Mouse (Mus musculus) kidney, postnatal 0 days (tissue): ENCODE data around the gene Hdac10. TPM values are rescaled to one million over a fixed set of nuclear protein-coding genes. Genes with fewer than 3 reads are reported as not detected.
A peak's percentile ranks its signal among the peaks of the same experiment; 100 is the strongest.

ENCODE experiments used
- ATAC-seq: fragments of 200-750 bp; cut with Nextera tagmentation; replicated peaks from 2 replicates; pipeline ENCODE4 v1.8.0; 2017; ENCODE audit warnings: low read depth, moderate number of reproducible peaks, moderate TSS enrichment, moderate library complexity; ENCODE audit not compliant: low FRiP score
- DNase-seq: peaks from one replicate; pipeline ENCODE4 v3.0.0-alpha.2; 2016; ENCODE audit warnings: low spot score
- H3K27ac ChIP-seq: fragments of 300-500 bp; sonication (generic); 2 replicates; pipeline ENCODE4 v1.5.1; 2014; ENCODE audit warnings: mild to moderate bottlenecking
- H3K27me3 ChIP-seq: fragments of 300-500 bp; sonication (generic); 2 replicates; pipeline ENCODE4 v1.6.1; 2014; ENCODE audit warnings: low read length, mixed read lengths; ENCODE audit not compliant: insufficient read depth
- H3K36me3 ChIP-seq: fragments of 300-500 bp; sonication (generic); 2 replicates; pipeline ENCODE4 v1.6.1; 2014; ENCODE audit warnings: low read length, mixed read lengths; ENCODE audit not compliant: insufficient read depth
- H3K4me1 ChIP-seq: fragments of 300-500 bp; sonication (generic); replicated peaks from 2 replicates; pipeline ENCODE4 v1.6.1; 2014; ENCODE audit warnings: antibody characterized with exemption, low read length, mixed read lengths; ENCODE audit not compliant: insufficient read depth
- H3K4me2 ChIP-seq: fragments of 300-500 bp; sonication (generic); 2 replicates; pipeline ENCODE4 v1.6.1; 2014; ENCODE audit warnings: mild to moderate bottlenecking, low read length, moderate library complexity, mixed read lengths
- H3K4me3 ChIP-seq: fragments of 300-500 bp; sonication (generic); replicated peaks from 2 replicates; pipeline ENCODE4 v1.5.1; 2014; ENCODE audit warnings: low read depth, low read length
- H3K9ac ChIP-seq: fragments of 300-500 bp; sonication (generic); 2 replicates; pipeline ENCODE4 v1.6.1; 2014; ENCODE audit warnings: low read depth, low read length
- H3K9me3 ChIP-seq: fragments of 300-500 bp; sonication (generic); replicated peaks from 2 replicates; pipeline ENCODE4 v1.6.1; 2016; ENCODE audit warnings: low read length, inconsistent platforms, mixed read lengths
- CTCF ChIP-seq: IDR thresholded peaks from 2 replicates; pipeline ENCODE4 v1.5.1; 2016; ENCODE audit warnings: antibody characterized with exemption, low read depth, mild to moderate bottlenecking, moderate library complexity
- WGBS: fragments of 180-500 bp; shearing (Covaris S2); extraction: QIAGEN DNeasy Blood & Tissue Kit; methylation state at CpG from one replicate; pipeline ENCODE4 v1.1.7; 2014; 5-methylcytosine and 5-hydroxymethylcytosine counted together
- polyA plus RNA-seq: library from polyadenylated mRNA; unstranded; fragments of >200 nt; fragmentation: Nextera tagmentation; extraction: Ambion mirVana; gene quantifications from 2 replicates; pipeline ENCODE4 v1.2.1, GENCODE M21; 2015

Hdac10 gene
- polyA plus RNA-seq, 1 experiment from 2014 or later: 13.2 TPM

DNA sequence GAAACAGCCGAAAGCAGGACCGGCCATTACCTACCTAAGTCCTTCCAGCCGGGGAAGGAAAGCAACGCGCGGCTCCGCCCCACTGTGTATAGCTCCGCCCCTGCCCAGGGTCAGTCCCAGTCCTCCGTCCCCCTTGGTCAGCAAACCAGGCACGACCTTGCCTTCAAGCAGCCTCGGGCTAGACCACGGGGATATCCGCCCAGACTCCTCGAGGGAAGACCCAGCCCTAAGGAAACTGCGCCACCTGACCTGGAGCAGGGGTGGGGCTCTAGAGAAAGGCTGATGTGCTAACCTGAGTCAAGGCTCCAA is 45.4 kb upstream of the Hdac10 start:
- H3K27ac ChIP-seq: peak overlapping the region; percentile 84
- H3K9ac ChIP-seq: peak overlapping the region; percentile 75
- ATAC-seq: peak; percentile 75
- H3K4me1 ChIP-seq: peaks cover 85% of the 10 kb centered on the region
- no peaks in the 10 kb centered on the region for H3K36me3 ChIP-seq
- peak; percentile 80 for DNase-seq
- H3K4me2 ChIP-seq: peak overlapping the region; percentile 100
- no peaks in the 10 kb centered on the region for H3K9me3 ChIP-seq
- no peaks in the 10 kb centered on the region for H3K27me3 ChIP-seq
- 4% methylated on average over 15 of the region's 15 CpGs for WGBS
- TF ChIP-seq CTCF: no peak
- H3K4me3 ChIP-seq: peak overlapping the region; percentile 50

DNA sequence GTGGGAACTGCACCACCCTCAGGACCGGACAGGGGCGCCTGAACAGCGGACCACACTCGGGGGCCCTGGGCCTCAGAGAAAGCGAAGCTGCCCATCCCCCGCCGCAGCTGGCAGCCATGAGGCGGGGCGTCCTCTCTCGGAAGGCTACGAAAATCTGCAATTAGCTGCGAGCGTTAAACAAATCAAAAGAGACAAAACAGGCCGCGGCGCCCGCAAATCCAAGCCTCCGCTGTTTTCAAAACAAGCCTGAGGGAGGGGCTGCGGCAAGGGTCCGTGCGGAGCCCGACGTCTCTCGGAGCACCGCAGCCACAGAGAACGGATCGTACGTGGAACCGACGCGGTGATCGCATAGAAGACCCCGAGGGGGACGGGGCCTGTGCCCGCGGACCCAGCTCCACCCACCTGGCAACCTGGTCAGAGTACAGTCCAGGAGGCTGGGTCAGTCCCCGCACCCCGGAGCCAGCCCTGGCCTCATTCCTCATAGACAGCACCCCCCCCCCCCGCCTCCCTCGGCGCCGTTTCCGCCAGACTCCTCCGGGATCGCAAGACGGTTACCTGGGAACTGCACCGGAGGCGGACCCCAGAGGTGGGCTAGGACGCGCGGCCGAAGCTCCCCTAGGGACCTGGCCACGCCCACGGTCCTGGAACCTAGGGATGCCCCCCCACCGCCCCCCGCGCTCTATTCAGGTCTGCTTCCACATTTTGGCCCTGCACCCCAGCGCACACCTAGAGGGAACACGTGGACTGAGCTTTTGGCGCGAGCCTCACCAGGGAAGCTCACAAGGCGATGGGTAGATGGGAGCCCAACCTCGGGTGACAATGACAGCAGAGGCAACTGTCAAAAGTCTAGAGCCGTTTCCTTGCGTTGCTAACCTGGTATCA is 44.8 kb upstream of the Hdac10 start:
- Histone ChIP-seq H3K27me3 (no peaks in the 10 kb centered on the region), H3K4me3 (peak overlapping the region; percentile 50), H3K4me1 (peaks cover 83% of the 10 kb centered on the region), H3K27ac (peak overlapping the region; percentile 84), H3K4me2 (peak overlapping the region; percentile 100), H3K9me3 (no peaks in the 10 kb centered on the region), H3K9ac (peak overlapping the region; percentile 75), H3K36me3 (0 out of 2 replicates have a peak, but pooled peaks cover 2% of the 10 kb centered on the region)
- peak; percentile 61 for DNase-seq
- 1% methylated on average over 62 of the region's 65 CpGs for WGBS
- ATAC-seq: peak; percentile 40
- TF ChIP-seq CTCF: no peak

DNA sequence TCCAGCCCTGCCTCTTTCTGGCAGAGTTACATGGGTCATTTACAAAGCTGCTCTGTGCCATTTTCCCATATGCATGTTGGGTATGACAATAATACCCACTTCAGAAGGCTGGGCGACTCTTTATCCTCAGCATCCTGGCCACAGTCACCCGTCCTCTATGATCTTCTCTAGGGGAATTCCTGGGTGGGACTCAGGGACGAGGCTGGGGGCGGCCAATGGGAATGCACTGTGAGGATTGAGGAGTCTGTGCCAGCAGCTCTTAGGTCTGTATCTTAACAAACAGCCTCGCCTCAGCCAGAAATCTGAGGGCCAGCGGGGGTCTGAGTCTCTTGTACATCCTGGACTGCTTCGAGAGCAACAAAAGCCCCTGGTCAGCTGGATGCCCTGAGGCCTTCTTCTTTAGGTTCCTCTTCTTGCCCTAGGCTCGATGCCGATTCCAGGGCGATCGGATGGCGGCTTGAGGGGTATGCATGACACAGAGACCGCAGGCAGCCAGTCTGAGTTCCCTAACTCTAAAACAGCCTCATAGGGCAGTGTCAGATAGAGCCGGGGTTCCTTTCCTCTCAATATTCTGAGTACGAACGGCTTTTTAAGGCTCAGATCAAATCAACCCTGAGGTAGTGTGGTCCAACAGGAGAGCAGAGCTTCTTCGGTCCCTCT is 43.9 kb upstream of the Hdac10 start:
- no peak for TF ChIP-seq CTCF
- Histone ChIP-seq H3K4me3 (peak overlapping the region; percentile 50), H3K27me3 (no peaks in the 10 kb centered on the region), H3K27ac (peak overlapping the region; percentile 84; the same call in 1 of the 2 replicates), H3K9me3 (no peaks in the 10 kb centered on the region), H3K4me2 (peak overlapping the region; percentile 100), H3K36me3 (peaks cover 11% of the 10 kb centered on the region; the same call in 1 of the 2 replicates), H3K4me1 (peaks cover 75% of the 10 kb centered on the region), H3K9ac (peak overlapping the region; percentile 75)
- WGBS: 51% methylated on average over 17 of the region's 17 CpGs
- DNase-seq (no peak), ATAC-seq (no peak)

DNA sequence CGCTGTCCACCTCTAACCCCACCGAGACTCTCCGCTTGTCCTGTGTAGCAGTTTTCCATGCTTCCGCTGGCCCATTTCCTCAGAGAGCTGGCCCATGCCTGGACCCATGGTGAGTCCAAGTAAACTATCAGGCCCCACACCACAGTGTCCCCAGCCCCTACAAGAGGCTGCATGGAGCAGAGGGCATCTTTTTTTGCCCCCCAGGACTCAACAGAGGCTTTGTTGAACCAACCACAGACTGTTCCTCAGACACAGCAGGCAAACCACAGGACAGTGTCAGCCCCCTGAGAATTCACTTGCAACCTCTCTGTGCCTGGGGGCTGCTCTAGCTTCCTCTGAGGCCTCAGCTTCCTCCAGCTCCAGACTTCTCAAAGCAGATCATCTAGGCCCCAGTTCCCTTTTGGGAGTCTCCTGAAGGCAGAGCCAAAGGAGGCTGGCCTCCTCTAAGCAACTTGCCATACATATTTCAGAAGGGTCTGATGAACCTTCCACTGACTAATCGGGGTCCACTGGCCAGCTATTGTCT is 43.1 kb upstream of the Hdac10 start:
- H3K27ac ChIP-seq: 0 out of 2 replicates have a peak overlapping the region, but pooled peaks have one; percentile 13
- WGBS: 91% methylated on average over 5 of the region's 5 CpGs

DNA sequence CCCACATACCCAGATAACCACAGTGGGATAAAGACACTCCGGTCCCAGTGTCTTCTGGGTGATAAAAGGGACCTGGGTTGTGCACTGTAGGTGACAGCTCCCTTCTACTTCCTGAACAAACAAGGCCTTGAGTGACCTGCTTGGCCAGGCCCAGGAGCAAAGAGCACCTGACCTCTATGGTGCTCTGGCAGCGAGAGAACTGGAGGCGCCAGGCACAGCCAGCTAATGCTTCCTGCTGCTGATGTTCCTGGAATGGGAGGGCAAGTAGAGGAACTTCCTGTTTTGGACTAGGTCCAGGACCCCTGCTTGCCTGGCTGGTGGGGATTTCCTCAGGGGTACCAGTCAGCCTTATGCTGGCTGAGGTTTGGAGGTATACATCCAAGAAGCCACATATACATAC is 41.6 kb upstream of the Hdac10 start:
- Histone ChIP-seq H3K27me3 (no peaks in the 10 kb centered on the region), H3K27ac (peak overlapping the region; percentile 82), H3K9me3 (no peaks in the 10 kb centered on the region), H3K4me3 (no peak overlapping the region), H3K9ac (peak overlapping the region; percentile 40; the same call in 1 of the 2 replicates), H3K4me2 (peak overlapping the region; percentile 21; the same call in 1 of the 2 replicates), H3K4me1 (peaks cover 55% of the 10 kb centered on the region), H3K36me3 (peaks cover 33% of the 10 kb centered on the region)
- WGBS: 19% methylated on average over 3 of the region's 3 CpGs
- DNase-seq (no peak), ATAC-seq (no peak)
- no peak for TF ChIP-seq CTCF

More for the DNA sequence above, 43.1 kb upstream of the Hdac10 start:
- no peaks in the 10 kb centered on the region for H3K9me3 ChIP-seq
- H3K9ac ChIP-seq: peak overlapping the region; percentile 13; the same call in 1 of the 2 replicates
- no peak overlapping the region for H3K4me2 ChIP-seq
- no peak for TF ChIP-seq CTCF
- H3K4me1 ChIP-seq: peaks cover 66% of the 10 kb centered on the region
- ATAC-seq (no peak), DNase-seq (no peak)
- no peaks in the 10 kb centered on the region for H3K27me3 ChIP-seq
- no peak overlapping the region for H3K4me3 ChIP-seq
- H3K36me3 ChIP-seq: peaks cover 19% of the 10 kb centered on the region

DNA sequence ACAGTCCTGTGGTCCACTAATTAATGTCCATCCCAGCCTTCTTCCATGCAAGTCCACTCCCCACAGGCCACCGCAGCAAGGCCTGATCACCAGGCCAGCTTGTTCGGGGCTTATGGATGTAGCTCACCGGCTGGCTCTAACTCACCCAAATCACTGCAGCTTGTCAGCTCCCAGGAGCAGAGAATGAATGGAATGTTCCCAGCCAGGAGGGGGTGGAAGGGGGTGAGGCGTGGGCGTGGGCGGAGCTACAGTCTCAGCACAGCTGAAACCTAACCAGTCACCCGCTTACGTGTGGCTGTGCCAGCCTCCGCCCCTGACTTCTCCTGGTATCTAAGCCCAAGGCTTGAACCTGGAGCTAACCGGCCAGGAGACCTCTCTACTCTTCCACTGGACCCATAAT is 40.9 kb upstream of the Hdac10 start:
- TF ChIP-seq CTCF: no peak
- Histone ChIP-seq H3K27ac (peak overlapping the region; percentile 82), H3K4me1 (peaks cover 48% of the 10 kb centered on the region), H3K9ac (peak overlapping the region; percentile 40; the same call in 1 of the 2 replicates), H3K27me3 (no peaks in the 10 kb centered on the region), H3K36me3 (peaks cover 39% of the 10 kb centered on the region), H3K4me3 (no peak overlapping the region), H3K4me2 (peak overlapping the region; percentile 21), H3K9me3 (no peaks in the 10 kb centered on the region)
- ATAC-seq: peak; percentile 69
- 3% methylated on average over 10 of the region's 10 CpGs for WGBS
- peak; percentile 96 for DNase-seq
